Mouse (Mus musculus) midbrain, embryonic 14.5 days (tissue): ENCODE data around the gene A030005K14Rik. TPM values are rescaled to one million over a fixed set of nuclear protein-coding genes. Genes with fewer than 3 reads are reported as not detected.

Experiments used
- ATAC-seq: fragments of 200-750 bp; cut with Nextera tagmentation; 2 replicates; pipeline ENCODE4 v1.8.0; 2017; ENCODE audit warnings: moderate number of reproducible peaks, moderate library complexity; ENCODE audit not compliant: low FRiP score, low TSS enrichment
- DNase-seq: peaks from one replicate; pipeline ENCODE4 v3.0.0-alpha.2; 2015
- H3K27ac ChIP-seq: fragments of 300-500 bp; sonication (generic); replicated peaks from 2 replicates; pipeline ENCODE4 v1.5.1; 2014; ENCODE audit warnings: mild to moderate bottlenecking, low read depth, low read length, moderate library complexity
- H3K27me3 ChIP-seq: fragments of 300-500 bp; sonication (generic); 2 replicates; pipeline ENCODE4 v1.6.1; 2014; ENCODE audit warnings: low read length, control low read depth, mixed read lengths; ENCODE audit not compliant: control insufficient read depth, insufficient read depth
- H3K36me3 ChIP-seq: fragments of 300-500 bp; sonication (generic); 2 replicates; pipeline ENCODE4 v1.6.1; 2014; ENCODE audit warnings: low read length, control low read depth; ENCODE audit not compliant: control insufficient read depth, insufficient read depth
- H3K4me1 ChIP-seq: fragments of 300-500 bp; sonication (generic); 2 replicates; pipeline ENCODE4 v1.6.1; 2014; ENCODE audit warnings: mild to moderate bottlenecking, antibody characterized with exemption, low read length, control low read depth; ENCODE audit not compliant: control insufficient read depth, insufficient read depth
- H3K4me2 ChIP-seq: fragments of 300-500 bp; sonication (generic); 2 replicates; pipeline ENCODE4 v1.6.1; 2014; ENCODE audit warnings: mild to moderate bottlenecking, low read length, moderate library complexity
- H3K4me3 ChIP-seq: fragments of 300-500 bp; sonication (generic); replicated peaks from 2 replicates; pipeline ENCODE4 v1.5.1; 2014; ENCODE audit warnings: low read depth, low read length
- H3K9ac ChIP-seq: fragments of 300-500 bp; sonication (generic); replicated peaks from 2 replicates; pipeline ENCODE4 v1.6.1; 2014; ENCODE audit warnings: mild to moderate bottlenecking, low read length, moderate library complexity
- H3K9me3 ChIP-seq: fragments of 300-500 bp; sonication (generic); 2 replicates; pipeline ENCODE4 v1.6.1; 2016; ENCODE audit warnings: low read length, control low read depth, mixed read lengths; ENCODE audit not compliant: control insufficient read depth
- WGBS: fragments of 180-500 bp; shearing (Covaris S2); extraction: QIAGEN DNeasy Blood & Tissue Kit; methylation state at CpG from one replicate; pipeline ENCODE4 v1.1.7; 2014; 5-methylcytosine and 5-hydroxymethylcytosine counted together
- polyA plus RNA-seq: library from polyadenylated mRNA; unstranded; fragments of >200 nt; fragmentation: Nextera tagmentation; extraction: Ambion mirVana; gene quantifications from 2 replicates; pipeline ENCODE4 v1.2.1, GENCODE M21; 2014

The A030005K14Rik gene
- polyA plus RNA-seq, 1 experiment from 2014 or later, result not detected

DNA sequence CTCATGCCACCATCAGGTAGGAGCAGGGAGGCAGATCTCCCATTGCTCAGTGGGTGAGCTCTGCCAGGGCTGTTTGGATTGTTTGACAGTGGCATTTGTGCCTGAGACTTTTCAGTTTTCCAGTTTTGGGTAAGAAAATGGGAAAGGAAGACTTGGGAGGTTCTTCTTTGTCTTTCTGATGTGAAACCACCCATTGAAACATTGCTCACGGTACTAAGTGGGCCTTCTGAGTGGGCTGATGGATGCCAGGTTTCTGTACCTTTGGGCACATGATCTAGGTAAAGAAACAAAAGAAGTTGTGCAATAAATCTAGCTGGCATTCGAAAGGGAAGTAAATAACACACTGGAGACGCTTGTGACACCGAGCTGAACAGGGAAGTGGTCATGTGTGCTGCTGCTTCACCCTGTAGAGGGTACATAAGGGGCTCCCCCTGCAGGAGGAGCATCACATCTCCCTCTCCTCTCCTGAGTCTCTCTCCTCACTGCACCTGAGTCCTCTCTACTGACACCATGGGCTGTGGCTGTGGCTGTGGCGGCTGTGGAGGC lies 14.2 kb downstream of the A030005K14Rik start, which contains the start of gene Gm47969:
TSS of gene Gm47969 (plus strand) at position 51 of the 546 bp plus-strand sequence.
- DNase-seq, result no peak
- no peaks in the 10 kb centered on the region for H3K4me1 ChIP-seq
- 90% methylated on average over 5 of the region's 5 CpGs for WGBS

DNA sequence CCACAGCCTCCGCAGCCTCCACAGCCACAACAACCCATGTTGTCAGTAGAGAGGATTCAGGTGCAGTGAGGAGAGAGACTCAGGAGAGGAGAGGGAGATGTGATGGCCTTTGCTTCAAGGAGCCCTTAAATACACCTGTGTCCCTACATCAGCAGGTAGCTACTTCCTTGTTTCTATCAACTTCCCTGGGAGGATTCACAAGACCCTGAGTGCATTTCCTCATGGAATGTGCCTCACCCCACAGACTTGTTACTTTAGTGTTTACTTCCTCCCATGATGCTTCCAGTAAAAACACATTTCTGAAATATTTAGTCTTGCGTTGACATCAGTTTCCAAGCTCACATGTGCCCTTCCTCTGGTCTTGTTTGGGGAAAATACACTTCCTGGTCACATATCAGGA lies 16.8 kb downstream of the A030005K14Rik start, which contains the start of gene Krtap28-10:
TSS of gene Krtap28-10 (minus strand) at position 101 of the 400 bp plus-strand sequence.
- WGBS, result 95% methylated on average over 2 of the region's 2 CpGs

More for the DNA sequence above, 14.2 kb downstream of the A030005K14Rik start, which contains the start of gene Gm47969:
- H3K27ac ChIP-seq, result no peak within 1 kb of the TSS
- H3K9ac ChIP-seq, result no peak within 1 kb of the TSS
- H3K36me3 ChIP-seq, result no peaks in the 10 kb centered on the region
- H3K4me2 ChIP-seq, result no peak within 1 kb of the TSS
- ATAC-seq, result no peak
- no peaks in the 10 kb centered on the region for H3K9me3 ChIP-seq
- no peaks in the 10 kb centered on the region for H3K27me3 ChIP-seq
- H3K4me3 ChIP-seq, result no peak within 1 kb of the TSS

DNA sequence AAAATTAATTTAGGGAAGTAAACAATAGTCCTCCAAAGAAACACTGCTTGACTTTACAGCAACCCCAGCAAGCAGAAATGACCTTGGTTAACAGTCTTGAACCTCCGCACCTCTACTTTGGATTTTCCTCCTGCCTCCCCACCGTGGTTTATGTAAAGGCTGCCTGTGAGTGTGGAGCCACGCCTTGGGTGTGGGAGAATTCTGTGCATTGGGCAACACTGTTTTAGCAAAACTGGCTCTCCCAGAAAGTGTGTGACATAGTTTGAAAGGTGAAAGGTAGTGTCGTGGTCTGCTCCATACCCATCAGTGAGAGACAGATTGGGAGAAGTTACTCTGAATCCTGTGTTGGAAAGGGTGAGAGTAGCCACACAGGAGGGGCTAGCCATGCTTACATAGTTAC lies 20.1 kb downstream of the A030005K14Rik start:
- Histone ChIP-seq H3K4me1 (0 out of 2 replicates have a peak, but pooled peaks cover 3% of the 10 kb centered on the region), H3K9me3 (no peaks in the 10 kb centered on the region), H3K4me2 (no peak overlapping the region), H3K4me3 (no peak overlapping the region), H3K27me3 (no peaks in the 10 kb centered on the region; the same call in 1 of the 2 replicates), H3K36me3 (no peaks in the 10 kb centered on the region), H3K27ac (no peak overlapping the region), H3K9ac (no peak overlapping the region)
- no peak for DNase-seq
- no peak for ATAC-seq
- WGBS, result 83% methylated on average over 4 of the region's 4 CpGs

More for the DNA sequence above, 16.8 kb downstream of the A030005K14Rik start, which contains the start of gene Krtap28-10:
- Histone ChIP-seq H3K4me1 (0 out of 2 replicates have a peak, but pooled peaks cover 3% of the 10 kb centered on the region), H3K36me3 (no peaks in the 10 kb centered on the region), H3K9ac (no peak within 1 kb of the TSS), H3K4me3 (no peak within 1 kb of the TSS), H3K4me2 (no peak within 1 kb of the TSS), H3K9me3 (no peaks in the 10 kb centered on the region), H3K27me3 (no peaks in the 10 kb centered on the region), H3K27ac (no peak within 1 kb of the TSS)
- no peak for DNase-seq
- ATAC-seq, result no peak

DNA sequence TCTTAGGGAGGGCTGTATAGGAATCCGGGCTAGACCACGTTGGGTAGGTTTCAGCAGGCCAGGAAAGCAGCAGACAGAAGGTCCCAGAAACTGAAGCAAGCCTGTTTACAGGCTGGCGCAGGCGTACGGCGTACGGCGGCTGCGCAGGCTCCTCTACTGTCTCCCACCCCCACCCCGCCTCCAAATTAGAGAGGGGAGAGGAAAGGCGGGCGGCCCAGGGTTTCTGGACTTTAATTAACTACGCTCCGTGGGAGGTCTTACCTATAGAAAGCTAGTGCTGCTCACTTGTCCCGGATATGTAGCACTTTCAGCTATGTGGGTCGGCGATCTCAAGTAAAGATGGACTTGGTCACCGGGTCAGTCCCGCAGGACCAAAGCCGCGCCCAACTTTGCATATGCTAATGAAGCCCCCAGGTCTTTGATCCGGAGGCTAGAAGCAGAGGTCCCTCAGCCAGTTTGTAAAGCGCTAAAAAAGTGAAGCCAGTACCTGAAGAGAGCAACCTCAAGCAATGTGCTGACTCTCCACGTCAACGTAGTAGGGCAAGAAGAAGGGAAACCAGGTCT lies 21.0 kb downstream of the A030005K14Rik start, which contains the start of gene Slc19a3:
TSS of gene Slc19a3 (minus strand) at position 340 of the 564 bp plus-strand sequence.
- DNase-seq (peak; percentile 80), ATAC-seq (peak; percentile 84)
- H3K4me1 ChIP-seq, result 0 out of 2 replicates have a peak, but pooled peaks cover 3% of the 10 kb centered on the region
- H3K9me3 ChIP-seq, result no peaks in the 10 kb centered on the region
- no peaks in the 10 kb centered on the region; the same call in 1 of the 2 replicates for H3K27me3 ChIP-seq
- H3K9ac ChIP-seq, result peak within 1 kb of the TSS; percentile 48
- H3K27ac ChIP-seq, result no peak within 1 kb of the TSS
- H3K36me3 ChIP-seq, result no peaks in the 10 kb centered on the region
- H3K4me3 ChIP-seq, result peak within 1 kb of the TSS; percentile 47
- peak within 1 kb of the TSS; percentile 73 for H3K4me2 ChIP-seq
- under 1% methylated on average over 25 of the region's 25 CpGs for WGBS

GRCm38 (mm10) chr1:83036892-83037667 lies 22.1 kb downstream of the A030005K14Rik start:
- no peaks in the 10 kb centered on the region for H3K36me3 ChIP-seq
- no peak overlapping the region for H3K4me3 ChIP-seq
- DNase-seq, result no peak
- no peak overlapping the region for H3K9ac ChIP-seq
- peak overlapping the region; percentile 73; the same call in 1 of the 2 replicates for H3K4me2 ChIP-seq
- no peak for ATAC-seq
- H3K27ac ChIP-seq, result no peak overlapping the region
- 67% methylated on average over 11 of the region's 11 CpGs for WGBS
- H3K4me1 ChIP-seq, result 0 out of 2 replicates have a peak, but pooled peaks cover 3% of the 10 kb centered on the region
- no peaks in the 10 kb centered on the region for H3K9me3 ChIP-seq
- no peaks in the 10 kb centered on the region; the same call in 1 of the 2 replicates for H3K27me3 ChIP-seq

- no peaks in the 10 kb centered on the region for H3K36me3 ChIP-seq
- no peak overlapping the region for H3K4me3 ChIP-seq
- H3K4me2 ChIP-seq, result no peak overlapping the region
- H3K9me3 ChIP-seq, result no peaks in the 10 kb centered on the region
- no peak overlapping the region for H3K9ac ChIP-seq
- 0 out of 2 replicates have a peak, but pooled peaks cover 3% of the 10 kb centered on the region for H3K4me1 ChIP-seq
- DNase-seq, result no peak
- no peak for ATAC-seq
- no peak overlapping the region for H3K27ac ChIP-seq
- WGBS, result 62% methylated on average over 5 of the region's 5 CpGs
- no peaks in the 10 kb centered on the region; the same call in 1 of the 2 replicates for H3K27me3 ChIP-seq
Observed at GRCm38 (mm10) chr1:83034509-83034908, 24.7 kb downstream of the A030005K14Rik start.

GRCm38 (mm10) chr1:83032508-83032907 lies 26.7 kb downstream of the A030005K14Rik start:
- H3K27ac ChIP-seq, result no peak overlapping the region
- no peaks in the 10 kb centered on the region for H3K9me3 ChIP-seq
- H3K36me3 ChIP-seq, result no peaks in the 10 kb centered on the region
- WGBS, result 94% methylated on average over 6 of the region's 6 CpGs
- ATAC-seq (no peak), DNase-seq (no peak)
- no peaks in the 10 kb centered on the region for H3K4me1 ChIP-seq
- no peak overlapping the region for H3K9ac ChIP-seq
- no peak overlapping the region for H3K4me2 ChIP-seq
- H3K4me3 ChIP-seq, result no peak overlapping the region
- H3K27me3 ChIP-seq, result no peaks in the 10 kb centered on the region; the same call in 1 of the 2 replicates

GRCm38 (mm10) chr1:83031950-83032349 lies 27.2 kb downstream of the A030005K14Rik start:
- WGBS, result 47% methylated on average over 1 of the region's 1 CpGs
- ATAC-seq (no peak), DNase-seq (no peak)
- Histone ChIP-seq H3K9ac (no peak overlapping the region), H3K36me3 (no peaks in the 10 kb centered on the region), H3K4me2 (no peak overlapping the region), H3K4me1 (no peaks in the 10 kb centered on the region), H3K27me3 (no peaks in the 10 kb centered on the region; the same call in 1 of the 2 replicates), H3K4me3 (no peak overlapping the region), H3K9me3 (no peaks in the 10 kb centered on the region), H3K27ac (no peak overlapping the region)
